Mouse (Mus musculus) olfactory bulb, adult 2 months (tissue): ENCODE measurements around the gene Ccnk.

Experiments used
- CTCF ChIP-seq: fragments of 200-500 bp; IDR thresholded peaks from 2 replicates; pipeline ENCODE4 v1.5.1; 2012; ENCODE audit warnings: low read depth, mild to moderate bottlenecking, low read length, moderate library complexity; ENCODE audit not compliant: insufficient read depth
- POLR2A ChIP-seq: fragments of 200-500 bp; IDR thresholded peaks from 2 replicates; pipeline ENCODE4 v1.6.1; 2012; ENCODE audit warnings: mild to moderate bottlenecking, low read depth, low read length, moderate library complexity; ENCODE audit not compliant: insufficient read depth

- no peak for TF ChIP-seq POLR2A
- no peak for TF ChIP-seq CTCF
Measured at GRCm38 (mm10) chr12:108221206-108221605, 41.8 kb downstream of the Ccnk start.
